Mouse (Mus musculus) hindbrain, embryonic 13.5 days (tissue): ENCODE results near the gene Slc22a20. TPM values are rescaled to one million over a fixed set of nuclear protein-coding genes. Genes with fewer than 3 reads are reported as not detected.

Source experiments
- ATAC-seq: fragments of 200-750 bp; cut with Nextera tagmentation; 2 replicates; pipeline ENCODE4 v1.8.0; 2017; ENCODE audit warnings: moderate TSS enrichment; ENCODE audit not compliant: low FRiP score
- H3K27ac ChIP-seq: fragments of 300-500 bp; sonication (generic); 2 replicates; pipeline ENCODE4 v1.5.1; 2015; ENCODE audit warnings: inconsistent platforms, mild to moderate bottlenecking, moderate library complexity
- H3K27me3 ChIP-seq: fragments of 300-500 bp; sonication (generic); 2 replicates; pipeline ENCODE4 v1.6.1; 2015; ENCODE audit warnings: mild to moderate bottlenecking, inconsistent platforms
- H3K36me3 ChIP-seq: fragments of 300-500 bp; sonication (generic); 2 replicates; pipeline ENCODE4 v1.6.1; 2015; ENCODE audit warnings: mild to moderate bottlenecking, inconsistent platforms
- H3K4me1 ChIP-seq: fragments of 300-500 bp; sonication (generic); replicated peaks from 2 replicates; pipeline ENCODE4 v1.6.1; 2015; ENCODE audit warnings: inconsistent platforms
- H3K4me2 ChIP-seq: fragments of 300-500 bp; sonication (generic); 2 replicates; pipeline ENCODE4 v1.6.1; 2015; ENCODE audit warnings: inconsistent platforms, mild to moderate bottlenecking, moderate library complexity
- H3K4me3 ChIP-seq: fragments of 300-500 bp; sonication (generic); 2 replicates; pipeline ENCODE4 v1.5.1; 2015; ENCODE audit warnings: mild to moderate bottlenecking, inconsistent platforms
- H3K9ac ChIP-seq: fragments of 300-500 bp; sonication (generic); 2 replicates; pipeline ENCODE4 v1.6.1; 2015; ENCODE audit warnings: mild to moderate bottlenecking, inconsistent platforms
- H3K9me3 ChIP-seq: fragments of 300-500 bp; sonication (generic); 2 replicates; pipeline ENCODE4 v1.6.1; 2016; ENCODE audit warnings: inconsistent platforms
- WGBS: fragments of 180-500 bp; shearing (Covaris S2); methylation state at CpG from one replicate; pipeline ENCODE4 v1.1.7; 2015; 5-methylcytosine and 5-hydroxymethylcytosine counted together
- polyA plus RNA-seq: library from polyadenylated mRNA; unstranded; fragments of >200 nt; fragmentation: Nextera tagmentation; extraction: Ambion mirVana; gene quantifications from 2 replicates; pipeline ENCODE4 v1.2.1, GENCODE M21; 2015

The Slc22a20 gene
- polyA plus RNA-seq, 1 experiment from 2014 or later, result not detected

GRCm38 (mm10) chr19:6013691-6014090, 27.7 kb upstream of the Slc22a20 start:
- Histone ChIP-seq H3K9me3 (no peaks in the 10 kb centered on the region), H3K4me3 (no peak overlapping the region), H3K36me3 (no peaks in the 10 kb centered on the region), H3K27ac (no peak overlapping the region), H3K4me2 (no peak overlapping the region), H3K4me1 (peaks cover 22% of the 10 kb centered on the region), H3K9ac (no peak overlapping the region), H3K27me3 (peaks cover 46% of the 10 kb centered on the region)
- 89% methylated on average over 10 of the region's 10 CpGs for WGBS
- ATAC-seq, result no peak

DNA sequence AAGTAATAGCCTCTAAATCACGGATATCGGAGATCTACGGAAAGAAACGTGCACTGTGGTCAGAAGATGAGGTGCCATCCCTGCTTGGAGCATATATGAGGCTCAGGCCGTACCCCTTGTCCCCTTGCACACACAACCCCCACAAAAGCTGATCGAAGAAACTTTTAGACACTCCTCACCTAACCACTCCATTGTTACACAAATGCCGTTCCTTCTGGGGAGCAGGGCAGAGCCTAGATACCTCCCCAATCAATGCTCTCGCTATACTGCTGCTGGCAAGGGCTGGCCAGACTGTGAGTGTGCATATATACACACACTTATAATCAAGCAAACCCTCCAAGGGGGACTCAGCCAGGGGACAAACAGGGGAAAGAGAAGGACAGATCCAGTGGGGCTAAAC, 23.2 kb upstream of the Slc22a20 start:
- WGBS, result 68% methylated on average over 8 of the region's 8 CpGs
- H3K9me3 ChIP-seq, result no peaks in the 10 kb centered on the region
- no peak overlapping the region for H3K9ac ChIP-seq
- H3K4me3 ChIP-seq, result no peak overlapping the region
- H3K4me2 ChIP-seq, result no peak overlapping the region
- no peaks in the 10 kb centered on the region for H3K36me3 ChIP-seq
- H3K4me1 ChIP-seq, result no peaks in the 10 kb centered on the region
- H3K27ac ChIP-seq, result no peak overlapping the region
- ATAC-seq, result no peak
- peaks cover 10% of the 10 kb centered on the region for H3K27me3 ChIP-seq

GRCm38 (mm10) chr19:6007013-6007412, 21.1 kb upstream of the Slc22a20 start:
- H3K27me3 ChIP-seq, result no peaks in the 10 kb centered on the region
- no peaks in the 10 kb centered on the region for H3K4me1 ChIP-seq
- no peaks in the 10 kb centered on the region for H3K9me3 ChIP-seq
- ATAC-seq, result no peak
- no peak overlapping the region for H3K9ac ChIP-seq
- no peak overlapping the region for H3K27ac ChIP-seq
- WGBS, result 87% methylated on average over 13 of the region's 13 CpGs
- no peak overlapping the region for H3K4me2 ChIP-seq
- H3K36me3 ChIP-seq, result no peaks in the 10 kb centered on the region
- no peak overlapping the region for H3K4me3 ChIP-seq

DNA sequence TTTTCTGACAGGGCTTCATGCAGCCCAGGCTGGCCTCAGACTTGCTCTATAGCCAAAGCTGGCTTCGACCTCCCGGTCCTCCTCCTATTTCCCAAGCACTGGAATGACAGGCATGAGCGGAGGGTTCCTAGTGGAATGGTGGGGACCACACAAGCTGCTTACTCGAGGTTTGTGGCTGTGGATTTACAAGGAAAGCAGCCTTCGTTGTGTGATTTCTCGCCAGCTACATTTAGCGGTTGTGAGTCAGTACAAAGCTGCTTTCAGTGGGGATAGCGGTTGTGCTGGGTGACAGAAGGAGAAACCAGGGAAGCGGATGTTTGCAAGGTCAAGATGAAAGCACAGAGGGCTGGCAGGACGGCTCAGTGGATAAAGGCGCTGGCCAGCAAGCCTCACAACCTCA, 19.6 kb upstream of the Slc22a20 start:
- Histone ChIP-seq H3K9ac (0 out of 2 replicates have a peak overlapping the region, but pooled peaks have one; percentile 43), H3K4me1 (no peaks in the 10 kb centered on the region), H3K36me3 (no peaks in the 10 kb centered on the region), H3K27me3 (no peaks in the 10 kb centered on the region), H3K4me3 (no peak overlapping the region), H3K4me2 (no peak overlapping the region), H3K9me3 (no peaks in the 10 kb centered on the region), H3K27ac (no peak overlapping the region)
- no peak for ATAC-seq
- 63% methylated on average over 11 of the region's 11 CpGs for WGBS

GRCm38 (mm10) chr19:5999969-6000368, 14.0 kb upstream of the Slc22a20 start:
- Histone ChIP-seq H3K27ac (no peak overlapping the region), H3K4me2 (no peak overlapping the region), H3K9ac (no peak overlapping the region), H3K27me3 (0 out of 2 replicates have a peak, but pooled peaks cover 2% of the 10 kb centered on the region), H3K4me1 (no peaks in the 10 kb centered on the region), H3K9me3 (no peaks in the 10 kb centered on the region), H3K4me3 (no peak overlapping the region), H3K36me3 (no peaks in the 10 kb centered on the region)
- no peak for ATAC-seq
- whole genome bisulfite sequencing, result 82% methylated on average over 5 of the region's 5 CpGs

- Histone ChIP-seq H3K36me3 (no peaks in the 10 kb centered on the region), H3K4me2 (no peak overlapping the region), H3K9me3 (no peaks in the 10 kb centered on the region), H3K27ac (no peak overlapping the region), H3K4me3 (no peak overlapping the region), H3K9ac (no peak overlapping the region), H3K27me3 (0 out of 2 replicates have a peak, but pooled peaks cover 2% of the 10 kb centered on the region), H3K4me1 (no peaks in the 10 kb centered on the region)
- WGBS, result 86% methylated on average over 3 of the region's 3 CpGs
- ATAC-seq, result no peak
These were observed 12.2 kb upstream of the Slc22a20 start for GRCm38 (mm10) chr19:5998180-5998579.

DNA sequence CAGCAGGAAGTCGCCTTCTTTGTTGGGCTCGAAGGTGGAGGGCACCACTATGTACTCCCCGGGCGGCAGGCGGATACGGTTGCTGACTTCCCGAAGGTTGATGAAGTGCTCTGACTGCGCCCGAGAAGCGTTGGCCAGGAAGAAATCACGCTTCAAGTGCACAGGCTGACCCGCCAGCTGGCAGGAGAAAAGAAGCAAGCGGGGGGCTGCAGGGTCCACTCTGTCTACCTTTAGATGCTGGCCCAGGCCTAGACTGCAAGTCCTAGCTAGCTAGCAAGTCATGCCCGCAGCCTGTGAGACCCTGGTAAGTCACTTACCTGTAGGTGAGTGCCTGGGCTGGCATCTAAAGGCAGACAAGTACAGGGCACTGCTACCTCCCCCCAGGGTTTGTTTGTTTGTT, 8.8 kb upstream of the Slc22a20 start:
- no peak overlapping the region for H3K27ac ChIP-seq
- H3K4me2 ChIP-seq, result no peak overlapping the region
- 82% methylated on average over 14 of the region's 14 CpGs for WGBS
- no peak for ATAC-seq
- H3K9me3 ChIP-seq, result no peaks in the 10 kb centered on the region
- H3K36me3 ChIP-seq, result no peaks in the 10 kb centered on the region
- no peak overlapping the region for H3K4me3 ChIP-seq
- no peaks in the 10 kb centered on the region for H3K4me1 ChIP-seq
- H3K9ac ChIP-seq, result no peak overlapping the region
- 0 out of 2 replicates have a peak, but pooled peaks cover 2% of the 10 kb centered on the region for H3K27me3 ChIP-seq

- no peak overlapping the region for H3K4me2 ChIP-seq
- H3K9me3 ChIP-seq, result no peaks in the 10 kb centered on the region
- no peak for ATAC-seq
- no peaks in the 10 kb centered on the region for H3K27me3 ChIP-seq
- no peak overlapping the region for H3K27ac ChIP-seq
- no peak overlapping the region for H3K4me3 ChIP-seq
- no peak overlapping the region for H3K9ac ChIP-seq
- WGBS, result 85% methylated on average over 7 of the region's 7 CpGs
- H3K4me1 ChIP-seq, result peaks cover 9% of the 10 kb centered on the region
- H3K36me3 ChIP-seq, result no peaks in the 10 kb centered on the region
These were observed 6.1 kb upstream of the Slc22a20 start for GRCm38 (mm10) chr19:5992012-5992411.

DNA sequence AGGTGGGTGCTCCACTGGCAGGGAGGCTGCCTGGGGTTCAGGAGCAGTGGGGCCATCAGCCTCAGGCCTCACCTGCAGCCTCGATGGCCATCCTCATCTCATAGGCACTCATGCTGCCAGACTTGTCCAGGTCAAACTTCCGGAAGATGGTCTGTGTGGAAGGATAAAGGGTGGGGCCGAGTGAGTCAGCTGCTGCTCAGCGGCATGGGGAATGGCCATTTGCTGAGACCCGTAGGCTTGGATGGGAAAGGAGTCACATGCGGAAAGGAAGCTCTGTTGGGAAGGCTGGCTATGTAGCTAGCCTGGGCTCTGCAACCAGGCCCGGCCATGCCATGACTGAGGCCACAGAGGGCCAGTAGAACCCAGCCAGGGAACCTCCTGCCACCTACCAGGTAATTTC, 5.5 kb upstream of the Slc22a20 start:
- ATAC-seq, result no peak
- Histone ChIP-seq H3K4me2 (no peak overlapping the region), H3K27ac (no peak overlapping the region), H3K9me3 (no peaks in the 10 kb centered on the region), H3K4me3 (no peak overlapping the region), H3K9ac (no peak overlapping the region), H3K36me3 (no peaks in the 10 kb centered on the region), H3K27me3 (no peaks in the 10 kb centered on the region), H3K4me1 (peaks cover 9% of the 10 kb centered on the region)
- 88% methylated on average over 7 of the region's 7 CpGs for WGBS

- Histone ChIP-seq H3K4me1 (peaks cover 9% of the 10 kb centered on the region), H3K36me3 (no peaks in the 10 kb centered on the region), H3K27me3 (no peaks in the 10 kb centered on the region), H3K4me2 (no peak overlapping the region), H3K9ac (no peak overlapping the region), H3K27ac (no peak overlapping the region), H3K9me3 (no peaks in the 10 kb centered on the region), H3K4me3 (no peak overlapping the region)
- no peak for ATAC-seq
- 50% methylated on average over 1 of the region's 1 CpGs for WGBS
These were observed 5.0 kb upstream of the Slc22a20 start for GRCm38 (mm10) chr19:5990921-5991320.

GRCm38 (mm10) chr19:5990033-5990432, 4.1 kb upstream of the Slc22a20 start:
- WGBS, result 96% methylated on average over 12 of the region's 12 CpGs
- H3K9ac ChIP-seq, result no peak overlapping the region
- H3K4me1 ChIP-seq, result peaks cover 9% of the 10 kb centered on the region
- no peaks in the 10 kb centered on the region for H3K9me3 ChIP-seq
- H3K4me2 ChIP-seq, result no peak overlapping the region
- H3K27ac ChIP-seq, result no peak overlapping the region
- ATAC-seq, result no peak
- no peaks in the 10 kb centered on the region for H3K36me3 ChIP-seq
- no peaks in the 10 kb centered on the region for H3K27me3 ChIP-seq
- no peak overlapping the region for H3K4me3 ChIP-seq

DNA sequence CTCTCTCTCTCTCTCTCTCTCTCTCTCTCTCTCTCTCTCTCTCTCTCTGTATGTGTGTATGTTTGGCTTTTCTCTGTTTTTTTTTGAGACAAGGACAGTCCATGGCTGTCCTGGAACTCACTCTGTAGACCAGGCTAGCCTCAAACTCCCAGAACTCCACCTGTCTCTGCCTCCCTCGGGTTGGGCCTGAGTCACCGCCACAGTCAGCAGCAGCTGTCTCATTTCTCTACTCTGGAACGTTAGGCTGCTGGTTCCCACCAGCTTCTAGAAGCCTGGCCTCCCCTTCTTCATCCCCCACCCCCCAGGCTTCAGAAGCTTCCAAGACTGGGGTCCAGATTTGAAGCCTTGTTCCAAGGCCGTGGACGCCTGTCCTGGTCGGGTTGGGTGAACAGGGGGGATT, 3.6 kb upstream of the Slc22a20 start:
- Histone ChIP-seq H3K9ac (no peak overlapping the region), H3K27me3 (no peaks in the 10 kb centered on the region), H3K9me3 (no peaks in the 10 kb centered on the region), H3K4me3 (no peak overlapping the region), H3K27ac (peak overlapping the region; percentile 79; the same call in 1 of the 2 replicates), H3K36me3 (no peaks in the 10 kb centered on the region), H3K4me1 (peaks cover 9% of the 10 kb centered on the region), H3K4me2 (peak overlapping the region; percentile 36; the same call in 1 of the 2 replicates)
- no peak for ATAC-seq
- WGBS, result 74% methylated on average over 6 of the region's 6 CpGs

GRCm38 (mm10) chr19:5988815-5989452, 3.0 kb upstream of the Slc22a20 start:
- Histone ChIP-seq H3K9ac (peak overlapping the region; percentile 55; the same call in 1 of the 2 replicates), H3K9me3 (no peaks in the 10 kb centered on the region), H3K4me2 (peak overlapping the region; percentile 36), H3K27me3 (no peaks in the 10 kb centered on the region), H3K4me3 (peak overlapping the region; percentile 17), H3K36me3 (no peaks in the 10 kb centered on the region), H3K4me1 (peaks cover 9% of the 10 kb centered on the region), H3K27ac (peak overlapping the region; percentile 79)
- WGBS, result 4% methylated on average over 12 of the region's 13 CpGs
- peak; percentile 67 for ATAC-seq
